Mouse (Mus musculus): ENCODE measurements around the gene Ltbp1. TPM values are rescaled to one million over a fixed set of nuclear protein-coding genes. Genes with fewer than 3 reads are reported as not detected.

Gene Ltbp1
- polyA plus RNA-seq, 1 experiment from 2014 or later = 8.5 TPM

DNA sequence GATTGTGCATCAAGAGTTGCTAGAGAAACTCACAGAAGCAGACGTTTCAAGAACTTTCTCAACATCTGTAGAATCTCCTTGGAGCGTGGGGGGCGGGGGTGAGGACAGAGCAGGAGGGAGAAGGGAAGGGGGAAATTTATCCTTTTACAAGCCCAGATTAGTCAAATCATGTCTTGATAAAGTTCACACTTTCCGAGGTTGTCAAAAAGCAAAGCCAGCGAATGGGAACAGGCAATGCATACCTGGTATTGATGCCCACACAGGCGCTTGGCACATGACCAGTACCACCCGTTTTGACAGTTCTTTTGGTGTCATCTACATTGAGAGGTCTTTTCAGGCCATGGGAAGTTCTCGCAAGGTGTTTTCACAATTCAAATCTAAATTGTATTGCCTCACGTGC lies 327.6 kb downstream of the Ltbp1 start:
- H3K4me3 ChIP-seq (ENCODE audit: low read depth, low read length) = no peak overlapping the region
- no peaks in the 10 kb centered on the region for H3K27me3 ChIP-seq (replicated peaks; ENCODE audit: control insufficient read depth, insufficient read depth, low read length)
- no peak for TF ChIP-seq CTCF (IDR thresholded peaks at IDR 0.05; ENCODE audit: low read depth)
- H3K4me1 ChIP-seq (replicated peaks; ENCODE audit: control insufficient read depth, insufficient read depth, low read length) = no peaks in the 10 kb centered on the region
- no peaks in the 10 kb centered on the region for H3K9me3 ChIP-seq (ENCODE audit: control insufficient read depth)
- 89% methylated on average over 9 of the region's 9 CpGs for WGBS
- H3K27ac ChIP-seq (ENCODE audit: low read depth, low read length) = no peak overlapping the region
- no peaks in the 10 kb centered on the region for H3K36me3 ChIP-seq (ENCODE audit: control insufficient read depth, insufficient read depth)
- H3K9ac ChIP-seq (ENCODE audit: low read depth, low read length) = no peak overlapping the region
- no peak for ATAC-seq
- H3K4me2 ChIP-seq (replicated peaks; ENCODE audit: low read depth) = no peak overlapping the region

DNA sequence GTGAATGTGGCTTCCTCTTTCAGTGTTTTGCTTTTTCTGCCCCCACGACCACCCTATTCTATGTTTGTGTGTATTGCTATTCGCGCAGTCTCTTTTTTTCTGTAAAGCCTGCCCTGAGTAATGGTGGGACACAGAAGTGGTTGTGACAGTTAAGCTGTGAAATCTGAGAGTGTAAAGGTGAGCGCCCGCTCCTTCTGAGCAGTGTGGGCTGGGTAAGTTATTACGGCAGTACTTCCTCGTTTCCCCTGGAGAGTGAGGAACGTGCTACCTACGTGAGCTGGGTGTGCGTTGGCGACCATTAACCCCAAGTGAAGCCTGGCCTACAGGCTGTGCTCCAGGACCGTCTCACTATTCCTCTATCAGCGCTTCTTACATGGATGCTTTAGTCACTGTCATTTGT lies 328.4 kb downstream of the Ltbp1 start:
- Histone ChIP-seq H3K27me3 (replicated peaks; ENCODE audit: control insufficient read depth, insufficient read depth, low read length) (no peaks in the 10 kb centered on the region), H3K27ac (ENCODE audit: low read depth, low read length) (no peak overlapping the region), H3K9me3 (ENCODE audit: control insufficient read depth) (no peaks in the 10 kb centered on the region), H3K36me3 (ENCODE audit: control insufficient read depth, insufficient read depth) (no peaks in the 10 kb centered on the region), H3K9ac (ENCODE audit: low read depth, low read length) (no peak overlapping the region), H3K4me3 (ENCODE audit: low read depth, low read length) (no peak overlapping the region), H3K4me2 (replicated peaks; ENCODE audit: low read depth) (no peak overlapping the region), H3K4me1 (replicated peaks; ENCODE audit: control insufficient read depth, insufficient read depth, low read length) (no peaks in the 10 kb centered on the region)
- 63% methylated on average over 13 of the region's 13 CpGs for WGBS
- ATAC-seq = no peak
- TF ChIP-seq CTCF (IDR thresholded peaks at IDR 0.05; ENCODE audit: low read depth) = no peak

DNA sequence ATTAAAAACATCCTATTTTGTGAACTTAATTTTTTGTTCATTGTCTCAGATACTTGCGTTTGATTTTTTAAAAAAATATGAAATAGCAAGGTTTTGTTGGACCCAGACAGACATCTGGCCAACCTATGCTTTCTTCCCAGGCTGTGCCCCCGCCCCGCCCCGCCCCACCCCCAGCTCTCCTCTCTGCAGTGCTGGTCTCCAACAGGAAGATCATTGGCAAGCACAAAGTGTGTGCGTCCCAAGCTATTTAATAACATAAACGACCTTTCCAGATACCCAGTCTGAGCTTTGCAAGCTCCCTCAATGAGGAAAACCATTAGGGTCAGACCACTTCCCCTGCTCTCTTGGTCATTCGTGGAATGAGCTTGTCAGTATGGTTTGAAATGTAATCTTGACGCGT lies 330.3 kb downstream of the Ltbp1 start:
- H3K4me2 ChIP-seq (replicated peaks; ENCODE audit: low read depth) = no peak overlapping the region
- H3K9ac ChIP-seq (ENCODE audit: low read depth, low read length) = no peak overlapping the region
- no peak overlapping the region for H3K4me3 ChIP-seq (ENCODE audit: low read depth, low read length)
- no peak for ATAC-seq
- TF ChIP-seq CTCF (IDR thresholded peaks at IDR 0.05; ENCODE audit: low read depth) = no peak
- WGBS = 72% methylated on average over 9 of the region's 9 CpGs
- no peaks in the 10 kb centered on the region for H3K27me3 ChIP-seq (replicated peaks; ENCODE audit: control insufficient read depth, insufficient read depth, low read length)
- H3K36me3 ChIP-seq (ENCODE audit: control insufficient read depth, insufficient read depth) = no peaks in the 10 kb centered on the region
- H3K27ac ChIP-seq (ENCODE audit: low read depth, low read length) = no peak overlapping the region
- H3K4me1 ChIP-seq (replicated peaks; ENCODE audit: control insufficient read depth, insufficient read depth, low read length) = no peaks in the 10 kb centered on the region
- no peaks in the 10 kb centered on the region for H3K9me3 ChIP-seq (ENCODE audit: control insufficient read depth)

DNA sequence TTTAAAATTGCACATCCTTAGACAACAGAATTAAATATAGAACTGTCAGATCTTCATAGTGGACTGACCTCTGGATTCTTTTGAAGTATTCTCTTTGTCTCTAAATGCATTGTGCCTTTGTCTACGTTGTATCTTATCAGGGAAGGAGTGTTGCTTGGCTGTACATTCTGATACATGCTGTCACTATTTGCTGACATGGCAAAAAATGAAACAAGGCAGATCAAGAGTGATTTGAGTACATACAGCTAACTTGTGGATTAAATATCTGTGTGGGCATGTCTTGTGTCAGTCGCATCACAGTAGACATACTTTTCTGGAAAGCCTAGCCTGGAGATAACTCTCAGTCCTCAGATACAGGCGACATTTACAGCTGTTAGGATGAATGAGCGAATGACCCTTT lies 335.9 kb downstream of the Ltbp1 start:
- 62% methylated on average over 4 of the region's 4 CpGs for WGBS

DNA sequence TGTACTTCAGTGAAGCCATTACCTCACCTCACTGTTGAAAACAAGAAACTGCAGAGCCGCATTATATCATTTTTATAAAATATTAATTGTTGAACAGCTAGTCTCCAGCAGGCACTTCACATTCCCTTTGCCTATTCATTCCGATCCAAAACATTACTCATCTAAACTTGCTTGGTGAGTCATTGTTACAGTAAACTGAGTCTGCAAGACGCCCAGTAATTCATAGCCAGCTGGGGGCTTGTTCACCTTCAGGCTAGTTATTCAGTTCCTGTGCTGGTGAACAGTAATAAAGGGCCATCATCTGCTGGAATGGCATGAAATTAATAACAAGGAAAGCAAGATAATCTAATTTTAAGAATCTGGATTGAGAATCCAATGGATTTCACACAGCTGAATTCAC lies 339.7 kb downstream of the Ltbp1 start:
- no peak for ATAC-seq
- no peaks in the 10 kb centered on the region for H3K36me3 ChIP-seq (ENCODE audit: control insufficient read depth, insufficient read depth)
- no peak overlapping the region for H3K27ac ChIP-seq (ENCODE audit: low read depth, low read length)
- H3K9ac ChIP-seq (ENCODE audit: low read depth, low read length) = no peak overlapping the region
- H3K4me3 ChIP-seq (ENCODE audit: low read depth, low read length) = no peak overlapping the region
- H3K27me3 ChIP-seq (replicated peaks; ENCODE audit: control insufficient read depth, insufficient read depth, low read length) = no peaks in the 10 kb centered on the region
- H3K4me2 ChIP-seq (replicated peaks; ENCODE audit: low read depth) = no peak overlapping the region
- H3K4me1 ChIP-seq (replicated peaks; ENCODE audit: control insufficient read depth, insufficient read depth, low read length) = no peaks in the 10 kb centered on the region
- H3K9me3 ChIP-seq (ENCODE audit: control insufficient read depth) = no peaks in the 10 kb centered on the region
- no peak for TF ChIP-seq CTCF (IDR thresholded peaks at IDR 0.05; ENCODE audit: low read depth)
- WGBS = 65% methylated on average over 3 of the region's 3 CpGs

More for the DNA sequence above, 335.9 kb downstream of the Ltbp1 start:
- Histone ChIP-seq H3K36me3 (ENCODE audit: control insufficient read depth, insufficient read depth) (no peaks in the 10 kb centered on the region), H3K9ac (ENCODE audit: low read depth, low read length) (no peak overlapping the region), H3K4me3 (ENCODE audit: low read depth, low read length) (no peak overlapping the region), H3K4me2 (replicated peaks; ENCODE audit: low read depth) (no peak overlapping the region), H3K27ac (ENCODE audit: low read depth, low read length) (no peak overlapping the region), H3K27me3 (replicated peaks; ENCODE audit: control insufficient read depth, insufficient read depth, low read length) (no peaks in the 10 kb centered on the region), H3K9me3 (ENCODE audit: control insufficient read depth) (no peaks in the 10 kb centered on the region), H3K4me1 (replicated peaks; ENCODE audit: control insufficient read depth, insufficient read depth, low read length) (no peaks in the 10 kb centered on the region)
- no peak for ATAC-seq
- no peak for TF ChIP-seq CTCF (IDR thresholded peaks at IDR 0.05; ENCODE audit: low read depth)

DNA sequence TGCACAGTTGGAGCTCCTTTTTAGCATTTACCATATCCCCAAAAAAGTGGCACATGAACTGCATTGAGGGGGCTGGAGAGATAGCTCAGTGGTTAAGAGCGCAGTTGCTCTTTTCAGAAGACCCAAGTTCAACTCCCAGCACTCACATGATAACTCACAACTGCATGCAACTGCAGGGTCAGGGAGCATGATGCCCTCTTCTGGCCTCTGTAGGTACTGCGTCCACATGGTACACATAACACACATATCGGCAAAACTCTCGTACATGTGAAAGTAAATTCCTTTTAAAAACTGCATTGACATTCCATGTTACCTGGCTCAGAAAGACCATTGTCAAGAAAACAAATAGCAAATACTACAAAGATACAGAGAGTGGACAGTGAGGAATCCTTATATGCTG lies 342.0 kb downstream of the Ltbp1 start:
- Histone ChIP-seq H3K9ac (ENCODE audit: low read depth, low read length) (no peak overlapping the region), H3K9me3 (ENCODE audit: control insufficient read depth) (no peaks in the 10 kb centered on the region), H3K4me1 (replicated peaks; ENCODE audit: control insufficient read depth, insufficient read depth, low read length) (no peaks in the 10 kb centered on the region), H3K27ac (ENCODE audit: low read depth, low read length) (no peak overlapping the region), H3K4me2 (replicated peaks; ENCODE audit: low read depth) (no peak overlapping the region), H3K27me3 (replicated peaks; ENCODE audit: control insufficient read depth, insufficient read depth, low read length) (no peaks in the 10 kb centered on the region), H3K4me3 (ENCODE audit: low read depth, low read length) (no peak overlapping the region), H3K36me3 (ENCODE audit: control insufficient read depth, insufficient read depth) (no peaks in the 10 kb centered on the region)
- TF ChIP-seq CTCF (IDR thresholded peaks at IDR 0.05; ENCODE audit: low read depth) = peak; percentile 47
- ATAC-seq = no peak
- 99% methylated on average over 4 of the region's 4 CpGs for WGBS

DNA sequence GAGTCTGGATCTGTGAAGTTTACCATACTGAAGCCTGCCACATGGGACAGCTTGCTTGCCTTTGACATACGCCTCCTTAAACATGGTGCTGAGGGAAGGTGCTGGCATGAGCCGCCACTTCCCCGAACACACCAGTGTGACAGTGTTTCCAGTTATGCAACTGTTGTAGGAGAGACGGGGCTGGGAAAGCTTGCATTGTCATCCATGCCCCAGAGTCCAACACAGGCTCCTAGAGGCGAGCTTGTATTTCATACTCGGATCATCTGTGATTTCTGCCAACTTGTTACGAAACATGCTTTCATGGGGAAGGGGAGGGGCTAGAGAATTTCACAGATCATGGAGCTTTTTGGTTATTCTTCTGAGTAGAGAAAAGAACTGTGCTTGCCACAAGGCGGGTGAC lies 343.7 kb downstream of the Ltbp1 start:
- H3K4me2 ChIP-seq (replicated peaks; ENCODE audit: low read depth) = no peak overlapping the region
- H3K27ac ChIP-seq (ENCODE audit: low read depth, low read length) = no peak overlapping the region
- no peak for TF ChIP-seq CTCF (IDR thresholded peaks at IDR 0.05; ENCODE audit: low read depth)
- WGBS = 85% methylated on average over 8 of the region's 8 CpGs
- H3K27me3 ChIP-seq (replicated peaks; ENCODE audit: control insufficient read depth, insufficient read depth, low read length) = no peaks in the 10 kb centered on the region
- no peak for ATAC-seq
- H3K36me3 ChIP-seq (ENCODE audit: control insufficient read depth, insufficient read depth) = no peaks in the 10 kb centered on the region
- H3K4me1 ChIP-seq (replicated peaks; ENCODE audit: control insufficient read depth, insufficient read depth, low read length) = no peaks in the 10 kb centered on the region
- H3K9me3 ChIP-seq (ENCODE audit: control insufficient read depth) = no peaks in the 10 kb centered on the region
- no peak overlapping the region for H3K9ac ChIP-seq (ENCODE audit: low read depth, low read length)
- H3K4me3 ChIP-seq (ENCODE audit: low read depth, low read length) = no peak overlapping the region
